Mouse (Mus musculus) liver, embryonic 14.5 days (tissue): Measurements from ENCODE around the gene 3110040N11Rik.

ENCODE experiments used
- CTCF ChIP-seq: IDR thresholded peaks from 2 replicates; pipeline ENCODE4 v1.5.1; 2016; ENCODE audit warnings: antibody characterized with exemption, low read depth, control low read depth
- EP300 ChIP-seq: IDR thresholded peaks from 2 replicates; pipeline ENCODE4 v1.6.1; 2016; ENCODE audit warnings: antibody characterized with exemption, low read depth

GRCm38 (mm10) chr7:81835430-81835829, 46.2 kb upstream of the 3110040N11Rik start:
- TF ChIP-seq CTCF (no peak), EP300 (no peak)
